Mouse (Mus musculus) lung, embryonic 14.5 days (tissue): Measurements from ENCODE around the gene Lhpp. TPM values are rescaled to one million over a fixed set of nuclear protein-coding genes. Genes with fewer than 3 reads are reported as not detected.

Experiments
- ATAC-seq: fragments of 200-750 bp; cut with Nextera tagmentation; 2 replicates; pipeline ENCODE4 v1.8.0; 2017; ENCODE audit warnings: mild to moderate bottlenecking, moderate TSS enrichment, moderate library complexity; ENCODE audit not compliant: insufficient read depth
- DNase-seq: peaks from one replicate; pipeline ENCODE4 v3.0.0-alpha.2; 2015
- H3K27ac ChIP-seq: fragments of 300-500 bp; sonication (generic); 2 replicates; pipeline ENCODE4 v1.5.1; 2014; ENCODE audit warnings: low read depth, mild to moderate bottlenecking, moderate library complexity
- H3K27me3 ChIP-seq: fragments of 300-500 bp; sonication (generic); 2 replicates; pipeline ENCODE4 v1.6.1; 2014; ENCODE audit warnings: low read length, control low read depth; ENCODE audit not compliant: insufficient read depth
- H3K36me3 ChIP-seq: fragments of 300-500 bp; sonication (generic); 2 replicates; pipeline ENCODE4 v1.6.1; 2014; ENCODE audit warnings: control low read depth; ENCODE audit not compliant: insufficient read depth
- H3K4me1 ChIP-seq: fragments of 300-500 bp; sonication (generic); 2 replicates; pipeline ENCODE4 v1.6.1; 2014; ENCODE audit warnings: antibody characterized with exemption, control low read depth; ENCODE audit not compliant: insufficient read depth
- H3K4me2 ChIP-seq: fragments of 300-500 bp; sonication (generic); 2 replicates; pipeline ENCODE4 v1.6.1; 2014; ENCODE audit warnings: mild to moderate bottlenecking
- H3K4me3 ChIP-seq: fragments of 300-500 bp; sonication (generic); 2 replicates; pipeline ENCODE4 v1.5.1; 2014; ENCODE audit warnings: low read depth, low read length
- H3K9ac ChIP-seq: fragments of 300-500 bp; sonication (generic); 2 replicates; pipeline ENCODE4 v1.6.1; 2014
- H3K9me3 ChIP-seq: fragments of 300-500 bp; sonication (generic); 2 replicates; pipeline ENCODE4 v1.6.1; 2016; ENCODE audit warnings: low read depth, low read length, control low read depth
- CTCF ChIP-seq: IDR thresholded peaks from 2 replicates; pipeline ENCODE4 v1.5.1; 2016; ENCODE audit warnings: antibody characterized with exemption, low read depth
- WGBS: fragments of 180-500 bp; shearing (Covaris S2); extraction: QIAGEN DNeasy Blood & Tissue Kit; methylation state at CpG from one replicate; pipeline ENCODE4 v1.1.7; 2014; 5-methylcytosine and 5-hydroxymethylcytosine counted together
- polyA plus RNA-seq: library from polyadenylated mRNA; unstranded; fragments of >200 nt; fragmentation: Nextera tagmentation; extraction: Ambion mirVana; gene quantifications from 2 replicates; pipeline ENCODE4 v1.2.1, GENCODE M21; 2014

Gene Lhpp
- polyA plus RNA-seq, 1 experiment from 2014 or later, result 22.8 TPM

DNA sequence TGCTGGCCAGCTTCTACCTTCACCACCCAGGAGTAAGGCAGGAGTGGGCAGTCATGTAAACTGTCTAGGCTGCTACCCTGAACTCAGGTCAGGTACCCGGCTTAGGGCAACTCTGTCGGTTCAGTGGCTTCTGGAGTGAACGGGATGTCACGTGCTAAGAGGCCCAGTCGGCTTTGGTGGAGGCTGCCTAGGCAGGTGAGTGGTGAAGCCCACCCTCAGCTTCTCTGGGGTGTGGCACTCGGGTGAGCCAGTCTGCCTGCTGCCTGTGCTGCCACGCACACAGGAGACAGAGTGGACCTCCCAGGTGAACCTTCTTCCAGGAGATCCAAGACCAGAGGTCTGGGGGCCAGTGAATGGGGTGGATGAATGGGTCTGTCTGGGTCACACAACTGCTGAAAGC, 102.5 kb downstream of the Lhpp start:
- H3K4me3 ChIP-seq, result no peak overlapping the region
- H3K4me1 ChIP-seq, result peaks cover 24% of the 10 kb centered on the region
- H3K27ac ChIP-seq, result peak overlapping the region; percentile 75
- ATAC-seq (no peak), DNase-seq (no peak)
- H3K4me2 ChIP-seq, result no peak overlapping the region
- TF ChIP-seq CTCF, result no peak
- H3K27me3 ChIP-seq, result no peaks in the 10 kb centered on the region
- no peak overlapping the region for H3K9ac ChIP-seq
- H3K36me3 ChIP-seq, result peaks cover 6% of the 10 kb centered on the region
- H3K9me3 ChIP-seq, result no peaks in the 10 kb centered on the region
- WGBS, result 52% methylated on average over 7 of the region's 7 CpGs

- Histone ChIP-seq H3K27ac (peak overlapping the region; percentile 75), H3K27me3 (no peaks in the 10 kb centered on the region), H3K9me3 (no peaks in the 10 kb centered on the region), H3K36me3 (peaks cover 6% of the 10 kb centered on the region), H3K4me1 (peaks cover 24% of the 10 kb centered on the region), H3K4me2 (no peak overlapping the region), H3K9ac (no peak overlapping the region), H3K4me3 (no peak overlapping the region)
- DNase-seq, result peak; percentile 54
- WGBS, result 53% methylated on average over 8 of the region's 8 CpGs
- ATAC-seq, result no peak
- no peak for TF ChIP-seq CTCF
These were observed 103.2 kb downstream of the Lhpp start for GRCm38 (mm10) chr7:132713483-132714126.

GRCm38 (mm10) chr7:132714236-132714923, 103.9 kb downstream of the Lhpp start:
- Histone ChIP-seq H3K36me3 (peaks cover 6% of the 10 kb centered on the region), H3K4me1 (peaks cover 24% of the 10 kb centered on the region), H3K27ac (peak overlapping the region; percentile 75; the same call in 1 of the 2 replicates), H3K9ac (no peak overlapping the region), H3K4me3 (no peak overlapping the region), H3K27me3 (no peaks in the 10 kb centered on the region), H3K9me3 (no peaks in the 10 kb centered on the region), H3K4me2 (no peak overlapping the region)
- no peak for TF ChIP-seq CTCF
- DNase-seq (peak; percentile 66), ATAC-seq (peak; percentile 29; the same call in 1 of the 2 replicates)
- WGBS, result 46% methylated on average over 6 of the region's 6 CpGs

DNA sequence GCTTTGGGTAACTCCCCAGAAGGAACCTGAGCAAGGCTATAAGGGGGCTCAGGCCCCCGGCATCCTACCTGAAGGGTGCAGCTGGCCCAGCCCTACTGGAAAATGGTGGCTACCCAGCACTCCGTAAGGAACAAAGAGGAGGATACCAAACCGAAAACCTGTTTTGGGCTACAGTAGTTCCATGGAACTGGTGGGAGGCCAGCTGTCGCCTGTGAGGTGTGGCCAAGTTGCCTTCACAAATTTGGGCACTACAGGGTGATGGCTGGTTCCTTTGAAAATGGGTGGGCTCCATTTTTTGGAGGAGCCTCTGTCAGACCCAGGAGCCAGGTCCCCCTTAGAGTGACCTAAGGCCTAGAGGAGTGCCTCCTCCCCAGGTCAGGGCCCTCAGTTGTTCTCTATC, 104.8 kb downstream of the Lhpp start:
- WGBS, result 94% methylated on average over 4 of the region's 4 CpGs

GRCm38 (mm10) chr7:132719570-132719969, 109.1 kb downstream of the Lhpp start:
- WGBS, result 88% methylated on average over 4 of the region's 4 CpGs
- no peak overlapping the region for H3K9ac ChIP-seq
- no peak overlapping the region for H3K4me2 ChIP-seq
- H3K9me3 ChIP-seq, result no peaks in the 10 kb centered on the region
- no peak overlapping the region for H3K27ac ChIP-seq
- H3K4me1 ChIP-seq, result peaks cover 3% of the 10 kb centered on the region; the same call in 1 of the 2 replicates
- ATAC-seq (no peak), DNase-seq (no peak)
- no peak overlapping the region for H3K4me3 ChIP-seq
- no peaks in the 10 kb centered on the region for H3K27me3 ChIP-seq
- TF ChIP-seq CTCF, result no peak
- peaks cover 6% of the 10 kb centered on the region for H3K36me3 ChIP-seq

More for the DNA sequence above, 104.8 kb downstream of the Lhpp start:
- H3K9me3 ChIP-seq, result no peaks in the 10 kb centered on the region
- H3K9ac ChIP-seq, result no peak overlapping the region
- DNase-seq (no peak), ATAC-seq (no peak)
- peak overlapping the region; percentile 75; the same call in 1 of the 2 replicates for H3K27ac ChIP-seq
- TF ChIP-seq CTCF, result no peak
- peaks cover 6% of the 10 kb centered on the region for H3K36me3 ChIP-seq
- H3K4me1 ChIP-seq, result peaks cover 24% of the 10 kb centered on the region
- no peak overlapping the region for H3K4me2 ChIP-seq
- H3K4me3 ChIP-seq, result no peak overlapping the region
- H3K27me3 ChIP-seq, result no peaks in the 10 kb centered on the region

GRCm38 (mm10) chr7:132720562-132720961, 110.1 kb downstream of the Lhpp start:
- Histone ChIP-seq H3K4me3 (no peak overlapping the region), H3K4me2 (no peak overlapping the region), H3K9me3 (no peaks in the 10 kb centered on the region), H3K36me3 (0 out of 2 replicates have a peak, but pooled peaks cover under 1% of the 10 kb centered on the region), H3K27ac (no peak overlapping the region; the same call in 1 of the 2 replicates), H3K4me1 (peaks cover 3% of the 10 kb centered on the region; the same call in 1 of the 2 replicates), H3K9ac (no peak overlapping the region), H3K27me3 (no peaks in the 10 kb centered on the region)
- no peak for DNase-seq
- no peak for ATAC-seq
- WGBS, result 75% methylated on average over 8 of the region's 8 CpGs
- no peak for TF ChIP-seq CTCF
